Mouse (Mus musculus) heart, postnatal 10 days (tissue): Measurements from ENCODE around the gene Eid3. TPM values are rescaled to one million over a fixed set of nuclear protein-coding genes. Genes with fewer than 3 reads are reported as not detected.

Experiments
- DNase-seq, 2 experiments: peaks; one replicate each; pipeline ENCODE4 v3.0.0; 2021
- intact Hi-C: fragments of 180-260 bp; cut with DNase I; formaldehyde crosslinking; loops from one replicate; pipeline ENCODE4 v1.15.1; 2025
- total RNA-seq, 2 experiments: library from RNA; stranded (reverse); gene quantifications; 2 replicates each; pipeline ENCODE4 v1.2.3; 2021

The Eid3 gene
- total RNA-seq, 2 experiments from 2014 or later, result 0.60 to 1.8 TPM

- intact Hi-C loops, result loop anchor here (1.0 to 10.0 kb wide), 4 partner anchors 43 to 613 kb away; no protein-coding TSS in a partner anchor
- DNase-seq, result peak; percentile 89 to 94
Measured at GRCm38 (mm10) chr10:82901436-82901835, 35.0 kb downstream of the Eid3 start.

GRCm38 (mm10) chr10:82908526-82908925, 42.1 kb downstream of the Eid3 start:
- intact Hi-C loops, result loop anchor here (2.0 to 10.0 kb wide), 3 partner anchors 292 to 869 kb away; no protein-coding TSS in a partner anchor

GRCm38 (mm10) chr10:82909382-82909781, 43.0 kb downstream of the Eid3 start:
- peak; percentile 65 to 82 for DNase-seq
- intact Hi-C loops, result loop anchor here (1.0 to 10.0 kb wide), 4 partner anchors 291 to 868 kb away; no protein-coding TSS in a partner anchor

More at GRCm38 (mm10) chr10:82908526-82908925, 42.1 kb downstream of the Eid3 start:
- DNase-seq, result no peak

- intact Hi-C loops, result loop anchor here (2.0 to 5.0 kb wide), 3 partner anchors 187 to 445 kb away; no protein-coding TSS in a partner anchor
- DNase-seq, result no peak
Measured at GRCm38 (mm10) chr10:82910198-82910597, 43.8 kb downstream of the Eid3 start.

GRCm38 (mm10) chr10:82913238-82913637, 46.8 kb downstream of the Eid3 start:
- intact Hi-C loops, result loop anchor here (5.0 kb wide), 2 partner anchors 184 to 269 kb away; no protein-coding TSS in a partner anchor
- no peak for DNase-seq

- intact Hi-C loops, result loop anchor here (5.0 kb wide), 2 partner anchors 184 to 269 kb away; no protein-coding TSS in a partner anchor
- DNase-seq, result no peak
Measured at GRCm38 (mm10) chr10:82913772-82914171, 47.3 kb downstream of the Eid3 start.

Other genes with a start within 250 kb of the Eid3 start
- gene 1190007I07Rik, start 243.4 kb upstream of the Eid3 start, total RNA-seq, result 10 to 100 TPM; 24.2 to 25.0 TPM
- gene Tdg, start 236.8 kb upstream of the Eid3 start, total RNA-seq, result 10 to 100 TPM; 31.2 to 32.5 TPM
- 1 to 10 TPM; 3.4 to 3.6 TPM for gene Glt8d2, start 176.0 kb upstream of the Eid3 start, total RNA-seq
- 10 to 100 TPM; 30.1 to 38.4 TPM for gene Hcfc2, start 170.5 kb upstream of the Eid3 start, total RNA-seq
- 10 to 100 TPM; 18.4 to 19.9 TPM for gene Nfyb, start 102.5 kb upstream of the Eid3 start, total RNA-seq
- 10 to 100 TPM; 51.2 TPM for gene Txnrd1, start 32.7 kb upstream of the Eid3 start, total RNA-seq
- gene Chst11, start 118.9 kb downstream of the Eid3 start, total RNA-seq, result 1 to 10 TPM; 3.7 to 5.8 TPM